Mouse (Mus musculus) ES-E14 (cell line): ENCODE results near the gene Plbd2.

ENCODE experiments used
- CHD2 ChIP-seq: IDR thresholded peaks from 2 replicates; pipeline ENCODE4 v1.6.1; 2014; ENCODE audit warnings: mild to moderate bottlenecking, low read depth, low read length, inconsistent platforms
- HCFC1 ChIP-seq: IDR thresholded peaks from 2 replicates; pipeline ENCODE4 v1.6.1; 2012; ENCODE audit warnings: low read length, inconsistent platforms, borderline replicate concordance; ENCODE audit not compliant: insufficient read depth
- MAFK ChIP-seq: IDR thresholded peaks from 2 replicates; pipeline ENCODE4 v1.6.1; 2014; ENCODE audit warnings: mild to moderate bottlenecking, low read depth, low read length, inconsistent platforms; ENCODE audit not compliant: insufficient read depth
- ZC3H11A ChIP-seq: IDR thresholded peaks from 2 replicates; pipeline ENCODE4 v1.6.1; 2012; ENCODE audit warnings: low read depth, mild to moderate bottlenecking, inconsistent platforms, low read length, borderline replicate concordance
- ZNF384 ChIP-seq: IDR thresholded peaks from 2 replicates; pipeline ENCODE4 v1.6.1; 2012; ENCODE audit warnings: low read depth, low read length, inconsistent platforms

DNA sequence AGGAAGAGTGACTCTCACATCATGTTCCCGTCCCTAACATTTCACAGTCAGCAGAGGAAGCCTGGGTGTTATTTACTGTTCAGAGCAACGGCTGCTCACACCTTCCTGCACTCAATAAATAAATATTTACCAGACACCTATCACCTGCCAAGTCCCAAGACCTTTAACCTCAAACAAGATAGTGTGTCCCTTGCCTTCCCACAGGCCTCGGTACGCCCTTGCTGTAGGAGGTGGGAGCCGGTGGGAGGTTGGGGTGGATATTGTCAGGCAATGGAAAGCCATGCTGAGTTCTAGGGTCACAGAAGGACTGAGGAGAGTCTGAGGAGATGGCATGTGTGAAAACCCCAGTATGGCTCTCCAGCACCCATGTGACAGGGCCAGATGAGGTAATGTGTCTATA, 35.1 kb downstream of the Plbd2 start:
- TF ChIP-seq ZC3H11A (no peak), CHD2 (no peak), ZNF384 (no peak), MAFK (no peak), HCFC1 (no peak)
